7 mouse cellular contexts compared by ENCODE assay signal in the genomic region with DNA sequence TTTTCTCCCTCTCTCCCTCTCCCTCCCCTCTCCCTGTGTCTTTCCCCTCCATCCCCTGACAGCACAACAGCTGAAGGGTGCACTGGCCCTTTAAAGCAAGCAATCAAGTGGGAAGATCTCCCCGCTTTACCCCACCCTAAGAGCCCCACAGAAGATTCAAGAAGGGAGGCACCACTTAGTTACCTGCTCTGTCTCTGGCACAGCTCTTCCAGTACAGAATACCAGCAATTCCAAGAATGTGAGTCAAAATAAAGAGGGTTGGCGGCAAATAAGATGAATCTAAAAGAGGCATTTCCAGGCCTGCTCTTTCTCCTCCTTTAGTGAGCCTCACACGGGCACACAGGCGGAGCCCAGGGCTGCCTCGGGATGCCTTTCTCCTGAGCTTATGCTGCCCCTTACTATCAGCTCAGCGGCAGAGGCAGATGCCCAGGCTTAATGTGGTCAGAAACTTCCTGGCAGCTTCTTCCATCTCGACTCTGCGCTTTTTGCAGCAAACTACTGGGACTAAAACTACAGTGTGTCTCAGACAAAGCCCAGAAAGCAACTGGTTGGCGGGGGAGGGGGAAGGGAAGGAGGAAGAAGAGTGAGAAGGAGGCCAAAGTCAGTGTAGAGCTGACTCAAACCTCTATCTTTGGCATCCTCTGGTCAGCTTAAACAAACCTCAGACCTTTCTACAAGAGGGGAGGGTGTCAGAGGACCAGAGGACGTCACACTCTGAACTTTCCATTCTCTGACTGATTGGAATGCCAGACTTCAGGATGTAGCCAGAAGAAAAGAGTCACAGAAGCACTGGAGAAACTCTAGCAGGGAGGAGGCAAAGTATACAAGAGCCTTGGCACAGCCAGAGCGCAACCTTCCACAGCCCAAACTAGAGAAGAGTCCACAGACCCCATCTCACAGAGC.
A peak's percentile ranks its signal among the peaks of the same experiment; 100 is the strongest.
DNase-seq lines count a peak whose midpoint lies in the region; ATAC-seq and TF ChIP-seq lines count a peak whose summit lies in the region.

No protein-coding gene starts in this region.

- H3K27ac ChIP-seq in gastrocnemius, adult 2 months, result peak overlapping the region; percentile 93
- peak overlapping the region; percentile 52 for H3K27ac ChIP-seq in hindbrain, embryonic 16.5 days (ENCODE audit: low read depth, low read length)
- H3K27ac ChIP-seq in liver, embryonic 13.5 days, result peak overlapping the region; percentile 86

- H3K36me3 ChIP-seq in E14TG2a.4 (ENCODE audit: insufficient read depth, low read length), result no peaks in the 10 kb centered on the region
- no peaks in the 10 kb centered on the region for H3K36me3 ChIP-seq in hindbrain, embryonic 16.5 days (ENCODE audit: control insufficient read depth, insufficient read depth, low read length)
- no peaks in the 10 kb centered on the region for H3K36me3 ChIP-seq in liver, embryonic 13.5 days

- H3K4me1 ChIP-seq in E14TG2a.4 (replicated peaks; ENCODE audit: low read depth, low read length), result peaks cover 62% of the 10 kb centered on the region
- peaks cover 20% of the 10 kb centered on the region for H3K4me1 ChIP-seq in hindbrain, embryonic 16.5 days (ENCODE audit: control insufficient read depth, insufficient read depth, low read depth, low read length)
- H3K4me1 ChIP-seq in liver, embryonic 13.5 days (replicated peaks), result peaks cover 35% of the 10 kb centered on the region

- DNase-seq in adipocyte (ENCODE audit: low spot score), result peak; percentile 51
- DNase-seq in gastrocnemius, adult 2 months, result peak; percentile 42
- DNase-seq in liver, embryonic 13.5 days, result peak; percentile 31
- peak; percentile 65 for DNase-seq in naive thymus-derived CD4-positive, alpha-beta T cell, adult 2 months (ENCODE audit: low read depth)
- DNase-seq in urinary bladder, adult 2 months (ENCODE audit: low spot score), result peak; percentile 37

- ATAC-seq in hindbrain, embryonic 16.5 days, result peak; percentile 77
- peak; percentile 87 for ATAC-seq in liver, embryonic 13.5 days (ENCODE audit: low read depth)

- intact Hi-C loops in gastrocnemius, adult 2 months (cut with DNase I), result no loop called here

- 10% methylated on average over 11 of the region's 11 CpGs for WGBS in hindbrain, embryonic 16.5 days
- WGBS in liver, embryonic 13.5 days (ENCODE audit: insufficient replicate concordance), result 9% methylated on average over 11 of the region's 11 CpGs

- peak overlapping the region; percentile 30 for H3K4me2 ChIP-seq in hindbrain, embryonic 16.5 days (ENCODE audit: low read length)
- peak overlapping the region; percentile 72 for H3K4me2 ChIP-seq in liver, embryonic 13.5 days

- no peaks in the 10 kb centered on the region for H3K27me3 ChIP-seq in E14TG2a.4 (ENCODE audit: insufficient read depth, low read length)
- H3K27me3 ChIP-seq in hindbrain, embryonic 16.5 days (replicated peaks; ENCODE audit: control insufficient read depth, insufficient read depth, low read length), result no peaks in the 10 kb centered on the region
- H3K27me3 ChIP-seq in liver, embryonic 13.5 days, result no peaks in the 10 kb centered on the region

- H3K4me3 ChIP-seq in E14TG2a.4 (replicated peaks; ENCODE audit: low read length), result peak overlapping the region; percentile 69
- H3K4me3 ChIP-seq in gastrocnemius, adult 2 months, result peak overlapping the region; percentile 67
- H3K4me3 ChIP-seq in hindbrain, embryonic 16.5 days (ENCODE audit: low read length), result 0 out of 2 replicates have a peak overlapping the region, but pooled peaks have one; percentile 3
- H3K4me3 ChIP-seq in liver, embryonic 13.5 days (replicated peaks), result peak overlapping the region; percentile 49

- H3K9ac ChIP-seq in hindbrain, embryonic 16.5 days (ENCODE audit: low read depth, low read length), result peak overlapping the region; percentile 24; the same call in 1 of the 2 replicates
- peak overlapping the region; percentile 67 for H3K9ac ChIP-seq in liver, embryonic 13.5 days

- H3K9me3 ChIP-seq in E14TG2a.4 (ENCODE audit: low read length), result no peaks in the 10 kb centered on the region
- H3K9me3 ChIP-seq in hindbrain, embryonic 16.5 days (ENCODE audit: control insufficient read depth, low read length), result no peaks in the 10 kb centered on the region
- no peaks in the 10 kb centered on the region for H3K9me3 ChIP-seq in liver, embryonic 13.5 days (replicated peaks)

- TF ChIP-seq CTCF in E14TG2a.4 (conservative IDR thresholded peaks at IDR 0.05; ENCODE audit: low read length), result no peak
- no peak for TF ChIP-seq CTCF in gastrocnemius, adult 2 months (IDR thresholded peaks at IDR 0.05)

Comparison
In these comparisons a context has a peak if more than half of its experiments do, and no peak if none do; other contexts are left out.
1. Peak in every context shown above with its lines: DNase-seq, ATAC-seq, H3K4me3 ChIP-seq and H3K27ac ChIP-seq.
2. H3K4me3 ChIP-seq: peak in every context shown above with its lines; median percentile 69 in E14TG2a.4; 67 in gastrocnemius, adult 2 months; 49 in liver, embryonic 13.5 days; 3 in hindbrain, embryonic 16.5 days.